Mouse (Mus musculus) mesoderm, embryonic 11.5 days (tissue): ENCODE data around the gene Kcnab2.

Source experiments
- DNase-seq: peaks from one replicate; pipeline ENCODE4 v3.0.0-alpha.2; 2012; ENCODE audit warnings: low read depth, low spot score

Gene Kcnab2

GRCm38 (mm10) chr4:152477466-152478223 lies at the start of gene Kcnab2:
TSS of gene Kcnab2 (minus strand) at chr4:152477871.
- DNase-seq = peak; percentile 98

- peak; percentile 73 for DNase-seq
Measured at GRCm38 (mm10) chr4:152520083-152520482, 42.4 kb upstream of the Kcnab2 start.

- DNase-seq = no peak
Measured at GRCm38 (mm10) chr4:152519106-152519505, 41.4 kb upstream of the Kcnab2 start.

GRCm38 (mm10) chr4:152514884-152515283 lies 37.2 kb upstream of the Kcnab2 start:
- no peak for DNase-seq

GRCm38 (mm10) chr4:152512221-152512925 lies 34.7 kb upstream of the Kcnab2 start:
- peak; percentile 46 for DNase-seq

GRCm38 (mm10) chr4:152494360-152494879 lies 16.7 kb upstream of the Kcnab2 start:
- no peak for DNase-seq

GRCm38 (mm10) chr4:152491250-152491899 lies 13.7 kb upstream of the Kcnab2 start:
- DNase-seq = peak; percentile 52

- no peak for DNase-seq
Measured at GRCm38 (mm10) chr4:152490311-152490710, 12.6 kb upstream of the Kcnab2 start.

GRCm38 (mm10) chr4:152488046-152488445 lies 10.4 kb upstream of the Kcnab2 start:
- no peak for DNase-seq

GRCm38 (mm10) chr4:152480426-152480825 lies 2.8 kb upstream of the Kcnab2 start:
- no peak for DNase-seq

- DNase-seq = no peak
Measured at GRCm38 (mm10) chr4:152478224-152478567, 525 bp upstream of the Kcnab2 start.

GRCm38 (mm10) chr4:152477106-152477465 lies 585 bp downstream of the Kcnab2 start:
- no peak for DNase-seq

- DNase-seq = no peak
Measured at GRCm38 (mm10) chr4:152476427-152477023, 1.1 kb downstream of the Kcnab2 start, which contains the start of gene Nphp4. TSS of gene Nphp4 (plus strand) at chr4:152476706.

- no peak for DNase-seq
Measured at GRCm38 (mm10) chr4:152475941-152476340, 1.7 kb downstream of the Kcnab2 start.

- no peak for DNase-seq
Measured at GRCm38 (mm10) chr4:152467951-152468350, 9.7 kb downstream of the Kcnab2 start.

GRCm38 (mm10) chr4:152466601-152467000 lies 11.1 kb downstream of the Kcnab2 start:
- no peak for DNase-seq

GRCm38 (mm10) chr4:152465116-152465515 lies 12.6 kb downstream of the Kcnab2 start:
- peak; percentile 6 for DNase-seq

GRCm38 (mm10) chr4:152463147-152463546 lies 14.5 kb downstream of the Kcnab2 start:
- DNase-seq = no peak

- DNase-seq = no peak
Measured at GRCm38 (mm10) chr4:152462516-152462915, 15.2 kb downstream of the Kcnab2 start.

- no peak for DNase-seq
Measured at GRCm38 (mm10) chr4:152457673-152458072, 20.0 kb downstream of the Kcnab2 start.

- no peak for DNase-seq
Measured at GRCm38 (mm10) chr4:152456609-152457008, 21.1 kb downstream of the Kcnab2 start.

GRCm38 (mm10) chr4:152454153-152454552 lies 23.5 kb downstream of the Kcnab2 start:
- DNase-seq = no peak
